Mouse (Mus musculus) ES-E14 (cell line): ENCODE results near the gene Hephl1. TPM values are rescaled to one million over a fixed set of nuclear protein-coding genes. Genes with fewer than 3 reads are reported as not detected.
A peak's percentile ranks its signal among the peaks of the same experiment; 100 is the strongest.

ENCODE experiments used
- DNase-seq: peaks from one replicate; pipeline ENCODE4 v3.0.0-alpha.2; 2013; ENCODE audit warnings: low read depth, low spot score
- H3K27ac ChIP-seq: 2 replicates; pipeline ENCODE4 v1.5.1; 2012; ENCODE audit warnings: low read depth, mild to moderate bottlenecking, low read length, moderate library complexity, mixed read lengths; ENCODE audit not compliant: poor library complexity, insufficient read depth, severe bottlenecking
- H3K36me3 ChIP-seq: 2 replicates; pipeline ENCODE4 v1.6.1; 2012; ENCODE audit warnings: mild to moderate bottlenecking, low read length, moderate library complexity, mixed read lengths; ENCODE audit not compliant: control insufficient read depth, poor library complexity, insufficient read depth, severe bottlenecking
- H3K4me1 ChIP-seq, 2 experiments: fragments of 150-350 bp in 1 of 2; sonication (generic) in 1 of 2; 2 replicates each; pipeline ENCODE4 v1.6.1; 2012; ENCODE audit warnings: low read length in 2 of 2, mild to moderate bottlenecking in 1 of 2, mixed read lengths in 1 of 2; ENCODE audit not compliant: control insufficient read depth in 2 of 2, insufficient read depth in 2 of 2, poor library complexity in 1 of 2
- H3K4me3 ChIP-seq, 2 experiments: fragments of 150-350 bp in 1 of 2; sonication (generic) in 1 of 2; 2 replicates each; pipeline ENCODE4 v1.5.1; 2012; ENCODE audit warnings: low read length in 2 of 2, low read depth in 1 of 2, mild to moderate bottlenecking in 1 of 2, mixed read lengths in 1 of 2; ENCODE audit not compliant: insufficient read depth in 1 of 2, poor library complexity in 1 of 2, severe bottlenecking in 1 of 2
- H3K9ac ChIP-seq: 2 replicates; pipeline ENCODE4 v1.6.1; 2012; ENCODE audit warnings: low read depth, mild to moderate bottlenecking, low read length, mixed read lengths; ENCODE audit not compliant: poor library complexity, insufficient read depth, severe bottlenecking
- H3K9me3 ChIP-seq: fragments of 150-350 bp; sonication (generic); 2 replicates; pipeline ENCODE4 v1.6.1; 2012; ENCODE audit warnings: low read depth, mild to moderate bottlenecking, low read length; ENCODE audit not compliant: control insufficient read depth, insufficient read depth
- CHD2 ChIP-seq: IDR thresholded peaks from 2 replicates; pipeline ENCODE4 v1.6.1; 2014; ENCODE audit warnings: mild to moderate bottlenecking, low read depth, low read length, inconsistent platforms
- HCFC1 ChIP-seq: IDR thresholded peaks from 2 replicates; pipeline ENCODE4 v1.6.1; 2012; ENCODE audit warnings: low read length, inconsistent platforms, borderline replicate concordance; ENCODE audit not compliant: insufficient read depth
- MAFK ChIP-seq: IDR thresholded peaks from 2 replicates; pipeline ENCODE4 v1.6.1; 2014; ENCODE audit warnings: mild to moderate bottlenecking, low read depth, low read length, inconsistent platforms; ENCODE audit not compliant: insufficient read depth
- ZC3H11A ChIP-seq: IDR thresholded peaks from 2 replicates; pipeline ENCODE4 v1.6.1; 2012; ENCODE audit warnings: low read depth, mild to moderate bottlenecking, inconsistent platforms, low read length, borderline replicate concordance
- ZNF384 ChIP-seq: IDR thresholded peaks from 2 replicates; pipeline ENCODE4 v1.6.1; 2012; ENCODE audit warnings: low read depth, low read length, inconsistent platforms
- in situ Hi-C, 2 experiments: fragments of 600-800 bp; cut with MboI; formaldehyde crosslinking; loops; one replicate each; pipeline ENCODE4 v1.15.1; 2025; ENCODE audit warnings: low sequenced_read_pairs in 2 of 2, inconsistent platforms in 1 of 2; ENCODE audit not compliant: unreplicated experiment in 2 of 2
- total RNA-seq: library from RNA; depleted of rRNA; stranded (reverse); fragments of 300-350 nt; gene quantifications from 2 replicates; pipeline ENCODE4 v1.2.3, GENCODE M21; 2012

Hephl1 gene
- total RNA-seq, 1 experiment, result 0.09 TPM

GRCm38 (mm10) chr9:15064176-15064575 is 47.7 kb downstream of the Hephl1 start:
- no peaks in the 10 kb centered on the region for H3K36me3 ChIP-seq

GRCm38 (mm10) chr9:15060847-15061246 is 51.1 kb downstream of the Hephl1 start:
- Histone ChIP-seq H3K27ac (no peak overlapping the region), H3K4me1 (no peaks in the 10 kb centered on the region), H3K4me3 (no peak overlapping the region), H3K9ac (no peak overlapping the region), H3K36me3 (no peaks in the 10 kb centered on the region), H3K9me3 (no peaks in the 10 kb centered on the region)
- no peak for DNase-seq
- TF ChIP-seq ZC3H11A (no peak), CHD2 (no peak), ZNF384 (no peak), MAFK (no peak), HCFC1 (no peak)
- in situ Hi-C loops, result no loop called here

More at GRCm38 (mm10) chr9:15064176-15064575, 47.7 kb downstream of the Hephl1 start:
- no peaks in the 10 kb centered on the region for H3K9me3 ChIP-seq
- TF ChIP-seq ZC3H11A (no peak), ZNF384 (no peak), MAFK (no peak), CHD2 (no peak), HCFC1 (no peak)
- in situ Hi-C loops, result no loop called here
- no peak for DNase-seq
- peaks cover 0 to 4% of the 10 kb centered on the region in 2 experiments; a peak in 2 of 4 replicates for H3K4me1 ChIP-seq
- H3K9ac ChIP-seq, result no peak overlapping the region
- no peak overlapping the region for H3K4me3 ChIP-seq
- no peak overlapping the region for H3K27ac ChIP-seq

GRCm38 (mm10) chr9:15060026-15060425 is 51.9 kb downstream of the Hephl1 start:
- Histone ChIP-seq H3K27ac (no peak overlapping the region), H3K36me3 (no peaks in the 10 kb centered on the region), H3K9me3 (no peaks in the 10 kb centered on the region), H3K9ac (no peak overlapping the region), H3K4me3 (no peak overlapping the region), H3K4me1 (no peaks in the 10 kb centered on the region)
- TF ChIP-seq ZC3H11A (no peak), HCFC1 (no peak), MAFK (no peak), CHD2 (no peak), ZNF384 (no peak)
- DNase-seq, result no peak
- in situ Hi-C loops, result no loop called here

GRCm38 (mm10) chr9:15045740-15046139 is 66.2 kb downstream of the Hephl1 start:
- TF ChIP-seq MAFK, result no peak
- TF ChIP-seq ZC3H11A, result no peak
- TF ChIP-seq ZNF384, result no peak
- no peak for TF ChIP-seq CHD2
- TF ChIP-seq HCFC1, result no peak
- Histone ChIP-seq H3K9me3 (no peaks in the 10 kb centered on the region), H3K27ac (no peak overlapping the region), H3K36me3 (no peaks in the 10 kb centered on the region), H3K9ac (no peak overlapping the region), H3K4me1 (peaks cover 0 to 2% of the 10 kb centered on the region in 2 experiments; a peak in 1 of 4 replicates), H3K4me3 (peak overlapping the region; percentile 81 to 91)
- DNase-seq, result no peak
- in situ Hi-C loops, result no loop called here

GRCm38 (mm10) chr9:15045084-15045669 is 66.7 kb downstream of the Hephl1 start, which contains the start of gene Panx1:
TSS of gene Panx1 (minus strand) at chr9:15045478.
- peaks cover 0 to 2% of the 10 kb centered on the region in 2 experiments; a peak in 1 of 4 replicates for H3K4me1 ChIP-seq
- H3K9me3 ChIP-seq, result no peaks in the 10 kb centered on the region
- H3K4me3 ChIP-seq, result peak within 1 kb of the TSS; percentile 81 to 91
- peak within 1 kb of the TSS; percentile 78 for H3K9ac ChIP-seq
- H3K36me3 ChIP-seq, result no peaks in the 10 kb centered on the region
- no peak within 1 kb of the TSS for H3K27ac ChIP-seq
- no peak for DNase-seq
- peak; percentile 32; the same call in 1 of the 2 replicates for TF ChIP-seq HCFC1
- no peak for TF ChIP-seq ZNF384
- in situ Hi-C loops, result no loop called here
